Mouse (Mus musculus): Measurements from ENCODE around the gene Urgcp.
A peak's percentile ranks its signal among the peaks of the same experiment; 100 is the strongest.

Gene Urgcp

DNA sequence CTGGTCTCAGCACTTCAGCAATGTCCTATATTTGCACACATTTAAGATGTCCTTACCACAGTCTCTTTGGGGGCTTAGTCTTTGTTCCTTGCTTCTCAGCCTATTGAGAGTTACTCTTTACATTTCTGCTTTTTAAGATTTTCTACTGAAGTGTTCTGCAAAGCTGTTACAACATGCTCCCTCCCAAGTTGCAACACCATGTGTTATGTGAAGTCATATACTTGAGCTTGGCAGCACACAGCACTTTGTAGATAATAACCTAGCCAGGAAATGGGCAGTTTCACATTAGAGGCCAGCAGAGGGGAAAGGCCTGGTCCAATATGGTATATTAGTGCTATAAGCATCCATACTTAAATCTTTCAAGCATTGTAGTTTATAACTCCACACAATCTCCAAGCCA lies 23.6 kb upstream of the Urgcp start:
- no peak for DNase-seq (ENCODE audit: low spot score in 2 of 2)

DNA sequence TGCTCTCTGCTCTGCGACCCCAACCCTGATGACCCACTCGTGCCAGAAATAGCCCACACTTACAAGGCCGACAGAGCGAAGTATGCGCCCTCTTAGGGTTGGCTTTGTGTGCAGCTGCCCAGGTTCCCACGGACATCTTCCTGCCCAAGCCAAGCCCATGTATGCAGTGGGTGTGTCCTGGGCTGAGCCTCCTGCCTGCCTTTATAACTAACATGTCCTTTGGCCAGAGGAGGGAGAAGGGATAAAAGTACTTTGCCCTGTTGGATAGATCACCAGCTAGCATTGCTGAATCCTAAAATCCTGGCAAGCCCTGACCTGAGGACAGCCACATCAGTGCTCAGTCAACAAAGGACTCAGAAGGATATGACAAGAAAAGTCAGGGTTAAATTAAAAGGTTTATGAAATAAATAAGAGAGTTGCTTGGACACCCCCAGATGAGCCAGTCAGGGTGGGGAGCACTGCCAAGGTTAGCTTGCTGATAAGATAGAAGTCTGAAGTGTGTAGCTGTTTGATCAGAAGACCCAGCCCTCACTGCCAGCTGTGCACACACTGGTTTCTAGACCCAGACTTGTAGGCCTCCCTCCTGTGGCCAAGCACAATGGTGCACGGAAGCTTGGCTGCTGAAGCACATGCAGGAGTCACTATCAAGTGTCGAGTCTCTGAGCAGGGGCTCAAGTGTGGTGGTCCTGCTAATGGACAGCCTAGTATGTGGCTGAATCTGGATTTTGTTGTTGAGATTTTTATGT lies 20.2 kb upstream of the Urgcp start:
- DNase-seq (ENCODE audit: low spot score in 2 of 2): peak in 1 of 2 experiments; percentile 43

GRCm38 (mm10) chr11:5780035-5780499 lies 17.9 kb upstream of the Urgcp start:
- no peak for DNase-seq (ENCODE audit: low spot score in 2 of 2)

DNA sequence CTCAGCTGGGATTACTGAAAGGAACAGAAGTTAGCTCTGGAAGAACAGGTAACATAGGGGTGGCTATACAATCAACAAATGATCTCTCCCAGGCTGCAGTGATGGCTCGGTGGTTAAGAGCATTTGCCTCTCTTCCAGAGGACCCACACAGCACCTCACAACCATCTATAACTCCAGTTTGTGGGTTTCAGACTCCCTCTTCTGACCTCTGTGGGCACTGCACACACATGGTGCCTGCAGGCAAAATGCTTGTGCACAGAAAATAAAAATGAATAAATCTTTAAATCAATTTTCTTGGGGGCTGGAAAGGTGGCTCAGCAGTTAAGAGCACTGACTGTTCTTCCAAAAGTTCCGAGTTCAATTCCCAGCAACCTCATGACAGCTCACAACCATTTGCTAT lies 16.3 kb upstream of the Urgcp start:
- no peak for DNase-seq (ENCODE audit: low spot score in 2 of 2)

GRCm38 (mm10) chr11:5766019-5766418 lies 3.8 kb upstream of the Urgcp start:
- DNase-seq (ENCODE audit: low spot score in 2 of 2): no peak

DNA sequence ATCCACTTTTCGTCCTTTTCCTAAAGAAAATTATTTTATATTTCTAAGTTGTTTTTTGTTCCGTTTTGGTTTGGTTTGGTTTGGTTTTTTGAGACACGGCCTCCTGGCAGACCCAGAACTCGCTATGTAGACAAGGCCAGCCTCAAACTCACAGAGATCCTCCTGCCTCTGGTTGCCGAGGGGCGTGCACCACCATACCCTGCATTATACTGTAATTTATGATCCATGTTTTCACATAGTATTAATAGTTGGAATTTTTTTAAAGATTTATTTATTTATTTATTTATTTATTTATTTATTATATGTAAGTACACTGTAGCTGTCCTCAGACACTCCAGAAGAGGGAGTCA lies 432 bp upstream of the Urgcp start:
- DNase-seq (ENCODE audit: low spot score in 2 of 2): no peak

GRCm38 (mm10) chr11:5753755-5754154 lies 8.4 kb downstream of the Urgcp start:
- DNase-seq (ENCODE audit: low spot score in 2 of 2): no peak

DNA sequence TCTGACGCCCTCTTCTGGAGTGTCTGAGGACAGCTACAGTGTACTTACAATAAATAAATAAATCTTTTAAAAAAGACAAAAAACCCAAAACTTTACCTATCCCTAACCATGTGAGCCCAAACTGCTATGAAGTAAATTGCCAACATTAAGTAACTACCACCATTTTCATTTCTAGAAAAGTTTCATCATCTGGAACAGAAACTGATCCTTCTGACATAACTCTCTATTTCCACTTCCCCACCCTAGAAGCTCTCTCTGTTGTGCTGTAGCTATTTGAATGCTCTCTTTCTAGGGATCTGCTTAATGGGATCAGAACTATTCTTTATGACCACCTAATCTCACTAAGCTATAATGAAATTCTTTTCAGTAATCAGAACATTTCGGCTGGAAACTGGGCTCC lies 17.2 kb downstream of the Urgcp start:
- no peak for DNase-seq (ENCODE audit: low spot score in 2 of 2)

DNA sequence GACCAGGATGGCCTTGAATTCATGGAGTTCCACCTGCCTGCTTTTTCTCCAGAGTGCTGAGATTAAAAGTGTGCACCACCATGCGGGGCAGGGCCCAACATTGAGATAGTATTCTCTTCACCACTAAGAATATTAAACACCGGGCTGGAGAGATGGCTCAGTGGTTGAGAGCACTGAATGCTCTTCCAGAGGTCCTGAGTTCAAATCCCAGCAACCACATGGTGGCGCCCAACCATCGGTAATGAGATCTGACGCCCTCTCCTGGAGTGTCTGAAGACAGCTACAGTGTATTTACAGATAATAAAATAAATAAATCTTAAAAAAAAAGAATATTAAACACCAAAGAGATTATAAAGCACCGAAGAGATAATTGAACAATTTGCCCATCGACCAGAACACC lies 20.1 kb downstream of the Urgcp start:
- peak; percentile 29 to 64 for DNase-seq (ENCODE audit: low spot score in 2 of 2)

DNA sequence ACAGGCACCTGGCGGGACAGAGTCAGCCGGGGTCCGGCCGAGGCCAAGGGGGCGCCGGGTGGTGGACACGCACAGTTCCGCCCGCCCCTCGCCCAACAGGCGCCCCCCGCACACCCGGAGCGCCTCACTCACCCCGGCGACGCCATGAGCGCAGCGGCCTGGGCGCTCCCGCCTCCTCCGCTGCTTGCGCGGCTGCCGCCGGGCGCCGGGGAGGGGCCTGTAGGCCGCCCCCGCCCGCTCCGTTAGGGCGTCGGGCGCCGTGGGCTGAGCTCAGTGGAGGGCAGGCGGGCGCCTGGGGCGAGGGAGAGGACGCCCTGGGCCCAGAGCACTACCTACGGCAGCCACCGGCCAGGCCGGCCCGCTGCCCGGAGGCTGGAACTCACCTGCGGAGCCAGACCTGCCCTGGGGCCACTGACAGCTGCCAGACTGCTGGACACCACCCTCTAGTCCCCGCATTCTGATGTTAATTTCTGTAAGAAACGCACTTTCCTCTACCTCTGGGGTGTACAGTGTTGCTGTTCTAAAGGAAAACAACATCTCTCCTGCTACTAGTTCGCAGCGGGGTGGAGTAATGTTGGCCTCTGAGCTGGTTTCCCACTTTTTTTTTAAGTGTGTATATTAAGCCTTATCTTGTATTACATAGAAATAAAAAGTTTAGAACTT lies 21.1 kb downstream of the Urgcp start:
- peak; percentile 82 to 88 for DNase-seq (ENCODE audit: low spot score in 2 of 2)

DNA sequence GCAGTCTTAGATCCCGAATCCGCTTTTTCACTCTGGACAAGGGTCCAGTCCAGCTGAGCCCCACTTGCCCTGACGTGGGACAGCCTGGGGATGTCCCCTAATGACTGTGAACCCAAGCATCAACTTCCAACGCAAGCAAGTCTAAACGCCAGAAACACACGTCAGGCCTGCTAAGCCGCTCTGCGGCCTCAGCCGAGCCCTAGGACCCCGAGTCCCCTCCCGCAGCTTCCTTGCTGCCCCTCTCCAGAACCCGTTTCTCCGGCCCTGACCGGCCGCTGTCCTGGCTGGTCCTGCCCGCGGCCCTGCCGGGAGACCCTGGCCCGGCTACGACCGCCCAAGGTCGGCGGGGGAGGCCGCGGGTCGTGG lies 21.6 kb downstream of the Urgcp start:
- DNase-seq (ENCODE audit: low spot score in 2 of 2): no peak

DNA sequence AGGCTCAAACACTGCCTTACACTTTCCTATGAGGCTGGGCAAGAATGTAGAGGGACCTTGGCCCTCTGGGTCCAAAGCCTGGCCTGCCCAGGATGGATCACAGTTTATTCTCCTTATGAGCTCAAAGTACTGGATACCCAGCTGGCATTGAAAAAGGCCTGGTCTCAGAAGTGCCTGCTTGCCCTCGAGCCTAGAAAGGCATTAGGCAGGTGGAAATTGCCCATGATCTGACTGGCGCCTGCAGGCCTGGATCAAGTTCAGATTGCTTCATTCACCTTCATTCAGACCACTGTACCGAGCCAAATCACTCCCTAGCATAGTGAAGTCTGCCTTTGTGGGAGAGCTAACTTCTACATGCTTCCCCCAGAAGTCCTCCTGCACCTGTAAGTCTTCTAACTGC lies 22.3 kb downstream of the Urgcp start:
- DNase-seq (ENCODE audit: low spot score in 2 of 2): no peak

- DNase-seq (ENCODE audit: low spot score in 2 of 2): no peak
These were observed 23.1 kb downstream of the Urgcp start for GRCm38 (mm10) chr11:5738888-5739632.

DNA sequence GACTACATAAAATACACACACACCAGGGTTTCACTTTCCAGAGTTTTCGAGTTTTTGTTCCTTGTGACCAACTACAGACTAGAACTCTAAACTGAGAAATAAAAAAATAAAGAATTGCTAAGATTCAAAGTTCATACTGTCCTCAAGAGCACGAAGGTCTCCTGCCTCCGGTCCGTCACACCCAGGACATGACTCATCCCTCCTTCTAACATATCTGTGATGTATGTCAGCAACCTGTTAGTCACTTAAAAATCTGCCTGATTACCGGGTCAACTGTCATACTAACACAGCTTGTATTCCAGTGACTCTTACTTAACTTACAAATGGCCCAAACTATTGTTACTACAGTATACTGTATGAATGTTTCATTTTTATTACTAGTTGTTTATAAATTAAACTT lies 25.0 kb downstream of the Urgcp start:
- DNase-seq (ENCODE audit: low spot score in 2 of 2): no peak

DNA sequence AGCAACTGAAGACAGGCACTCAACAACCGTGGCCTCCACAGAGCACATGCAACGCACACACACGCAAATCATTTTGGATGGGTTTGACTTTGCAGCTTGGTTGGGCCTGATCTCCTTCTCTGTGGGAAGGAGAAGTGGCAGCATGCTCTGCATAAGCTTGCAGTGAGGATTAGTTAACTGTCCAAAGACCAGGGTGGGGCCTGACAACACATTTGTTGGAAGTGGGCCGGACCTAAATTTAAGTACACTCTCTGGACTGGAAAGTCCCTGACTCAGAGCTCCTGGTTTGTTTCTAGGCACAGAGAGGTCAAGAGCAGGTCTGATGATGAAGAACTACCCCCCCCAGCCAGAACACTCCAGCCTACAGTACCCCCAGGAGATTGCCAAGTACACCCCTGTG lies 27.9 kb downstream of the Urgcp start:
- no peak for DNase-seq (ENCODE audit: low spot score in 2 of 2)

GRCm38 (mm10) chr11:5732401-5732800 lies 29.8 kb downstream of the Urgcp start:
- no peak for DNase-seq (ENCODE audit: low spot score in 2 of 2)

DNA sequence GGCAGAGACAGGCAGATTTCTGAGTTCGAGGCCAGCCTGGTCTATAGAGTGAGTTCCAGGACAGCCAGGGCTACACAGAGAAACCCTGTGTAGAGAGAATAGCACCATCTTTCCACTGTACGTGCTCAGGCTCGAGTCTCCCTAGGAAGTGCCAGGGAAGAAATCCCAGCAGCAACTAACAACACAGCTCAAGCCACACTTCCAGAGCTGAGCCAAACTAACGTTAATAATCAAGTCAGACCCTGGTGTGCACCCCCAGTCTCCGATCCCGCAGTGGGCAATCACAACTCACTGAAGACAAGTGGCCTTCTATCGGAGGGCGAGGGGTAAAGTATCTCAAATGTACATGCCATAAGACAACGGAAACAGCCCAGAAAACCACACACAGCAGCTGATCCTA lies 32.6 kb downstream of the Urgcp start:
- no peak for DNase-seq (ENCODE audit: low spot score in 2 of 2)

- no peak for DNase-seq (ENCODE audit: low spot score in 2 of 2)
These were observed 43.4 kb downstream of the Urgcp start for GRCm38 (mm10) chr11:5718611-5719354.

DNA sequence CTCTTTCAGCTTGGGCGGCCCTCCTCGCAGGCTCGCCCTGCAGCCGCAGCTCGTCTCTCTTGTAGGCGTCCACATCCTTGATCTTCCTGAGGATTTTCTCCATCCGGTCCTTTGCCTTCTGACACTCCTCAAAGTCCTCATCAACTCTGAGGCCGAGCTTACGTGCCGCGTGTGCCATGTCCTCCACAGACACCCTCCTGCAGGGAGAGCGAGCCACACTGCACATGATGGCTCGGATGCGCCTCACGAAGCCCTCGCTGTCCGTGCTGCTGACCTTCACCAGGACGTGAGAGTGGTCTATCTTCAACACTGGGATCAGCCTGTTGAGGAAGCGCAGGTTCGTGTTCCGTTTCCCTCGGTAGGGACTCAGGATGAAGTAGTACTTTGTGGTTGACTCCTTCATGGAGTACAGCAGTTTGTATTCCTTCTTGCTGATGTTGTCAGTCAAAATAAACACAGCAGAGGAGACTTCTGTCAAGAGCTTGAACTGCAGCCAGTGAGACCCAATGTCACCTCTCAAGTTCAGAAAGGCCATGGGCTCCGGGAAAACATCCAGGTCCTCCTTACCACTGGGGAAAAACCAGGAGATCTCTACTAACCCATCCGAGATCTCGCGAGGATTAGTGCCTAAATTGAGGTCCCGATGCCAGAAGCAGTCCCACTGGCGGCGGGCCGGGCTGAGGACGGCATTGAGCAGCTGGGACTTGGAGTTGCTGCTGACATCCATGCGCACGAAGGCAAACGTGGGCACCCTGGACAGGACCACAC lies 45.1 kb downstream of the Urgcp start:
- peak in 1 of 2 experiments; percentile 15 for DNase-seq (ENCODE audit: low spot score in 2 of 2)

- peak in 1 of 2 experiments; percentile 13 for DNase-seq (ENCODE audit: low spot score in 2 of 2)
These were observed 45.9 kb downstream of the Urgcp start for GRCm38 (mm10) chr11:5716246-5716645.

DNA sequence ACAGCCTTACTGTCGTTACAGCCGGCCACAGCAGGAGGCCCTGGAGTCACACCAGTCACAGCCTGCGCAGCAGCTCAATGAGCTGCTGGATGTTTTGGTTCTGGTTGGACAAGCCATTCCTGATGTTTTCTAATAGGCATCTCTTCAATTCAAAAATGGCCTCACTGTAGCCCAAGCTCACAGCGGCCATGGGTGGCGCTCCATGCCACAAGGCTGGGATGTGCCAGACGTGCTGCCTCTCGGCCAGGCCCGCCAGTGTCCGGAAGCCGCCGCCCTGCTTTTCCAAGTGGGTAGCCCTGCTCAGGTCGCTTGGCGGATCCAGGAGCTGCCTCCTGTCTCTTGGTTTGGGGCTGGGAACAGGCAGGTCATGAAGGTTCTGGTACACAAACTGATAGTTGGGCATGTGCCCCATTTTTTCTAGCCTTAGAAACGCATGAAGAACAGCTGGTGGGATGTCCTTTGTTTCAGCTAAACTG lies 46.5 kb downstream of the Urgcp start, which contains the start of gene Mrps24:
Gene Mrps24, minus strand, starts transcription at position 51 of the 476 bp plus-strand sequence.
- DNase-seq (ENCODE audit: low spot score in 2 of 2): peak in 1 of 2 experiments; percentile 16

All from spleen, postnatal 10 days (tissue).